Mouse (Mus musculus): Measurements from ENCODE around the gene Flt3.

GRCm38 (mm10) chr5:147444298-147444697 lies 44.0 kb upstream of the Flt3 start:
- TF ChIP-seq GABPA (IDR thresholded peaks at IDR 0.05; ENCODE audit: insufficient replicate concordance, low read depth, low read length) = no peak
- no peak for TF ChIP-seq SIN3A (IDR thresholded peaks at IDR 0.05; ENCODE audit: low read length)
- no peak for TF ChIP-seq HCFC1 (IDR thresholded peaks at IDR 0.05; ENCODE audit: low read depth, low read length)
- TF ChIP-seq E2F4 (IDR thresholded peaks at IDR 0.05; ENCODE audit: insufficient replicate concordance, low read depth, low read length) = no peak
- TF ChIP-seq CTCF (conservative IDR thresholded peaks at IDR 0.05 in 1 of 2, IDR thresholded peaks at IDR 0.05 in 1 of 2; ENCODE audit: low read depth in 2 of 2, low read length in 2 of 2) = no peak
- no peak for TF ChIP-seq CHD1 (IDR thresholded peaks at IDR 0.05; ENCODE audit: low read depth, low read length)
- TF ChIP-seq ZKSCAN1 (IDR thresholded peaks at IDR 0.05; ENCODE audit: borderline replicate concordance, low read depth, low read length) = no peak
- TF ChIP-seq RAD21 (IDR thresholded peaks at IDR 0.05; ENCODE audit: low read depth, low read length) = no peak
- TF ChIP-seq BHLHE40 (IDR thresholded peaks at IDR 0.05; ENCODE audit: low read depth, low read length) = no peak
